In the genomic region with DNA sequence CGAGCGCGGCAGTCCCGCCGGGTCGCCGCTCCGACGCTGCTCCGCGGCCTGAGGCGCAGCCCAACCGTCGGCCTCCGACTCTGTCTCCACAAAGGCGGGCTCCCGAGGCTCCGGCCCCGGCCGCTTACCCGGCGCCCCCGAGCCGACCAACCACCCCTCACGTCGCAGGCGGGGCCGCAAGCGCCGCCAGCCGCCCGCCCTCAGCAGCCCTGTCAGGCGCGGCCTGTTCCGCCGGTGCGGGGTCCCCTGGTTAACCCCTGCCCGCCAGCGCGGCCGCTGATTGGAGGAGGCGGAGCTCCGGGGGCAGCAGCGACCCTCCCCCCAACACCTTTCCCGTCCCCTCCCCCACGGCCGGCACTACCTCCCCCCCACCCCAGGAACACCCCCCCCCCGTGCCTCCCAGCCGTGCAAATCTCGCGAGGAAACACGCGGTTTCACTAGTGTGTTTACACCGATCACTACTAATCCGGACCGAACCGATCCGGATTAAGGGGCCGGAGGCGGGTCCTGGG, we compare ENCODE assay signal across 8 mouse cellular contexts. TPM values are rescaled to one million over a fixed set of nuclear protein-coding genes. Genes with fewer than 3 reads are reported as not detected.
DNase-seq lines count a peak whose midpoint lies in the region; ATAC-seq and TF ChIP-seq lines count a peak whose summit lies in the region.

No protein-coding gene starts in this region.

- no peaks in the 10 kb centered on the region for H3K9me3 ChIP-seq in ES-Bruce4 (replicated peaks; ENCODE audit: control insufficient read depth, insufficient read depth, low read length, poor library complexity, severe bottlenecking)
- no peaks in the 10 kb centered on the region for H3K9me3 ChIP-seq in forebrain, embryonic 14.5 days (replicated peaks; ENCODE audit: control insufficient read depth, low read length)

- peak; percentile 87 for ATAC-seq in cerebellum, adult (ENCODE audit: insufficient number of reproducible peaks, low FRiP score, low TSS enrichment)
- peak; percentile 96 for ATAC-seq in forebrain, embryonic 14.5 days
- ATAC-seq in neutrophil, adult 5-6 weeks (ENCODE audit: extremely low read depth, insufficient number of reproducible peaks, low FRiP score, poor library complexity, severe bottlenecking) = peak; percentile 68

- intact Hi-C loops in heart, postnatal 25 days (cut with DNase I) = no loop called here

- DNase-seq in forebrain, embryonic 14.5 days (ENCODE audit: low spot score) = peak; percentile 96
- peak; percentile 89 for DNase-seq in heart, postnatal 25 days (ENCODE audit: low spot score)
- DNase-seq in layer of hippocampus, adult 18-20 months (ENCODE audit: low spot score in 2 of 2) = peak; percentile 84 to 87
- peak; percentile 88 for DNase-seq in lung, adult 2 months
- DNase-seq in thymus, adult 18-20 months = peak; percentile 92 to 94

- H3K27ac ChIP-seq in ES-Bruce4 (ENCODE audit: insufficient read depth, low read length) = peak overlapping the region; percentile 21
- H3K27ac ChIP-seq in forebrain, embryonic 14.5 days (ENCODE audit: low read depth, low read length) = peak overlapping the region; percentile 93

- H3K4me3 ChIP-seq in ES-Bruce4 (ENCODE audit: low read depth, low read length) = peak overlapping the region; percentile 54
- peak overlapping the region; percentile 94 for H3K4me3 ChIP-seq in forebrain, embryonic 14.5 days (ENCODE audit: low read depth, low read length)
- H3K4me3 ChIP-seq in lung, adult 2 months (replicated peaks; ENCODE audit: extremely low read depth, low read depth, low read length) = peak overlapping the region; percentile 66

- peak overlapping the region; percentile 100 for H3K9ac ChIP-seq in ES-Bruce4 (ENCODE audit: low read depth, poor library complexity, severe bottlenecking)
- peak overlapping the region; percentile 99 for H3K9ac ChIP-seq in forebrain, embryonic 14.5 days (ENCODE audit: low read length)

- H3K27me3 ChIP-seq in ES-Bruce4 (ENCODE audit: control insufficient read depth, insufficient read depth, low read length, poor library complexity, severe bottlenecking) = no peaks in the 10 kb centered on the region
- no peaks in the 10 kb centered on the region for H3K27me3 ChIP-seq in forebrain, embryonic 14.5 days (replicated peaks; ENCODE audit: control insufficient read depth, insufficient read depth, low read length)

- TF ChIP-seq EP300 in ES-Bruce4 (IDR thresholded peaks at IDR 0.05; ENCODE audit: insufficient read depth, low read depth, low read length) = no peak

- TF ChIP-seq CTCF in ES-Bruce4 (IDR thresholded peaks at IDR 0.05; ENCODE audit: low read depth, low read length) = no peak
- no peak for TF ChIP-seq CTCF in lung, adult 2 months (IDR thresholded peaks at IDR 0.05; ENCODE audit: insufficient read depth, low read length)

- under 1% methylated on average over 50 of the region's 60 CpGs for WGBS in forebrain, embryonic 14.5 days
- WGBS in lung, adult 2 months = 1% methylated on average over 58 of the region's 60 CpGs

- peaks cover 13% of the 10 kb centered on the region for H3K36me3 ChIP-seq in ES-Bruce4 (ENCODE audit: control insufficient read depth, insufficient read depth, low read length, poor library complexity, severe bottlenecking)
- peaks cover 18% of the 10 kb centered on the region for H3K36me3 ChIP-seq in forebrain, embryonic 14.5 days (ENCODE audit: control insufficient read depth, insufficient read depth, low read length)

- H3K4me2 ChIP-seq in forebrain, embryonic 14.5 days (ENCODE audit: low read length) = peak overlapping the region; percentile 81

- no peaks in the 10 kb centered on the region for H3K4me1 ChIP-seq in ES-Bruce4 (ENCODE audit: control insufficient read depth, insufficient read depth, low read length)
- peaks cover 12% of the 10 kb centered on the region for H3K4me1 ChIP-seq in forebrain, embryonic 14.5 days (ENCODE audit: control insufficient read depth, insufficient read depth, low read length)
- H3K4me1 ChIP-seq in lung, adult 2 months (ENCODE audit: control insufficient read depth, insufficient read depth, low read length) = peaks cover 12% of the 10 kb centered on the region

- TF ChIP-seq POLR2A in ES-Bruce4 (IDR thresholded peaks at IDR 0.05; ENCODE audit: insufficient read depth, low read length) = no peak
- TF ChIP-seq POLR2A in lung, adult 2 months (IDR thresholded peaks at IDR 0.05; ENCODE audit: borderline replicate concordance, extremely low read depth, low read depth, low read length) = peak; percentile 55; the same call in 1 of the 2 replicates

RNA-seq across cellular contexts. Expression of gene Tlk2, which starts 2.6 kb away (rescaled TPM):
- 130 and 140 TPM in 2 replicates for polyA plus RNA-seq in ES-Bruce4 (2011; ENCODE audit: insufficient read depth, insufficient read length, low read depth, missing spikeins)
- polyA plus RNA-seq in forebrain, embryonic 14.5 days (2014; fragmentation: Nextera tagmentation; extraction: Ambion mirVana) = 22.1 and 23.4 TPM in 2 replicates
- 10 to 100 TPM; 38.7 to 44.2 TPM for total RNA-seq in heart, postnatal 25 days (2021)
- total RNA-seq in layer of hippocampus, adult 18-20 months (2021) = 10 to 100 TPM; 45.8 to 46.2 TPM
- 11.8 and 13.5 TPM in 2 replicates for polyA plus RNA-seq in lung, adult 2 months (2012; rRNA removed)
- total RNA-seq in neutrophil, adult 5-6 weeks (2017) = 126 and 145 TPM in 2 replicates

RNA-seq across cellular contexts. Expression of gene Gm10842, which starts 34.5 kb away (rescaled TPM):
- not detected in 2 replicates for polyA plus RNA-seq in ES-Bruce4 (2011; ENCODE audit: insufficient read depth, insufficient read length, low read depth, missing spikeins)
- not detected in 2 replicates for polyA plus RNA-seq in forebrain, embryonic 14.5 days (2014; fragmentation: Nextera tagmentation; extraction: Ambion mirVana)
- not detected for total RNA-seq in heart, postnatal 25 days (2021)
- total RNA-seq in layer of hippocampus, adult 18-20 months (2021) = not detected
- not detected in 2 replicates for polyA plus RNA-seq in lung, adult 2 months (2012; rRNA removed)
- total RNA-seq in neutrophil, adult 5-6 weeks (2017) = not detected in 2 replicates

RNA-seq across cellular contexts. Expression of gene Mettl2, which starts 55.0 kb away (rescaled TPM):
- 43.1 and 49.3 TPM in 2 replicates for polyA plus RNA-seq in ES-Bruce4 (2011; ENCODE audit: insufficient read depth, insufficient read length, low read depth, missing spikeins)
- polyA plus RNA-seq in forebrain, embryonic 14.5 days (2014; fragmentation: Nextera tagmentation; extraction: Ambion mirVana) = 24.2 and 24.5 TPM in 2 replicates
- total RNA-seq in heart, postnatal 25 days (2021) = 10 to 100 TPM in 1 of 2 experiments, 1 to 10 TPM in 1; 9.7 to 10.3 TPM
- total RNA-seq in layer of hippocampus, adult 18-20 months (2021) = 10 to 100 TPM; 16.3 to 17.1 TPM
- polyA plus RNA-seq in lung, adult 2 months (2012; rRNA removed) = 8.9 and 10.0 TPM in 2 replicates
- 20.0 and 24.9 TPM in 2 replicates for total RNA-seq in neutrophil, adult 5-6 weeks (2017)

Comparison
In these comparisons a context has a peak if more than half of its experiments do, and no peak if none do; other contexts are left out.
1. Peak in every context shown above with its lines: DNase-seq, ATAC-seq, H3K4me3 ChIP-seq and H3K27ac ChIP-seq.